Mouse (Mus musculus) forebrain, embryonic 11.5 days (tissue): ENCODE results near the gene Ccdc12. TPM values are rescaled to one million over a fixed set of nuclear protein-coding genes. Genes with fewer than 3 reads are reported as not detected.

Source experiments
- ATAC-seq: fragments of 200-750 bp; cut with Nextera tagmentation; replicated peaks from 2 replicates; pipeline ENCODE4 v1.8.0; 2017; ENCODE audit warnings: moderate TSS enrichment; ENCODE audit not compliant: low FRiP score
- DNase-seq: peaks from one replicate; pipeline ENCODE4 v3.0.0-alpha.2; 2017; ENCODE audit warnings: low spot score
- H3K27ac ChIP-seq: fragments of 300-500 bp; sonication (generic); 2 replicates; pipeline ENCODE4 v1.5.1; 2014; ENCODE audit warnings: low read depth, low read length
- H3K27me3 ChIP-seq: fragments of 300-500 bp; sonication (generic); 2 replicates; pipeline ENCODE4 v1.6.1; 2014; ENCODE audit warnings: mild to moderate bottlenecking, low read length, mixed read lengths; ENCODE audit not compliant: control insufficient read depth, insufficient read depth
- H3K36me3 ChIP-seq: fragments of 300-500 bp; sonication (generic); 2 replicates; pipeline ENCODE4 v1.6.1; 2014; ENCODE audit warnings: mild to moderate bottlenecking, low read length, moderate library complexity, mixed read lengths; ENCODE audit not compliant: control insufficient read depth, insufficient read depth
- H3K4me1 ChIP-seq: fragments of 300-500 bp; sonication (generic); replicated peaks from 2 replicates; pipeline ENCODE4 v1.6.1; 2014; ENCODE audit warnings: low read length, mixed read lengths; ENCODE audit not compliant: control insufficient read depth, insufficient read depth
- H3K4me2 ChIP-seq: fragments of 300-500 bp; sonication (generic); 2 replicates; pipeline ENCODE4 v1.6.1; 2014; ENCODE audit warnings: low read depth, mild to moderate bottlenecking, low read length, moderate library complexity, mixed read lengths; ENCODE audit not compliant: severe bottlenecking
- H3K4me3 ChIP-seq: fragments of 300-500 bp; sonication (generic); 2 replicates; pipeline ENCODE4 v1.5.1; 2014; ENCODE audit warnings: low read depth, low read length
- H3K9ac ChIP-seq: fragments of 300-500 bp; sonication (generic); 2 replicates; pipeline ENCODE4 v1.6.1; 2014; ENCODE audit warnings: low read length
- H3K9me3 ChIP-seq: fragments of 300-500 bp; sonication (generic); 2 replicates; pipeline ENCODE4 v1.6.1; 2016; ENCODE audit warnings: low read length, mixed read lengths; ENCODE audit not compliant: control insufficient read depth
- whole genome bisulfite sequencing: fragments of 180-500 bp; shearing (Covaris S2); extraction: QIAGEN DNeasy Blood & Tissue Kit; methylation state at CpG from one replicate; pipeline ENCODE4 v1.1.7; 2014; 5-methylcytosine and 5-hydroxymethylcytosine counted together
- microRNA-seq: library from miRNA; unstranded; fragments of <30 nt; microRNA quantifications from one replicate; pipeline ENCODE4, GENCODE M21; 2016; ENCODE audit not compliant: insufficient number of aligned reads
- polyA plus RNA-seq: library from polyadenylated mRNA; unstranded; fragments of >200 nt; fragmentation: Nextera tagmentation; extraction: Ambion mirVana; gene quantifications from 2 replicates; pipeline ENCODE4 v1.2.1, GENCODE M21; 2014

Ccdc12 gene
- polyA plus RNA-seq, 1 experiment from 2014 or later, result 149 TPM

DNA sequence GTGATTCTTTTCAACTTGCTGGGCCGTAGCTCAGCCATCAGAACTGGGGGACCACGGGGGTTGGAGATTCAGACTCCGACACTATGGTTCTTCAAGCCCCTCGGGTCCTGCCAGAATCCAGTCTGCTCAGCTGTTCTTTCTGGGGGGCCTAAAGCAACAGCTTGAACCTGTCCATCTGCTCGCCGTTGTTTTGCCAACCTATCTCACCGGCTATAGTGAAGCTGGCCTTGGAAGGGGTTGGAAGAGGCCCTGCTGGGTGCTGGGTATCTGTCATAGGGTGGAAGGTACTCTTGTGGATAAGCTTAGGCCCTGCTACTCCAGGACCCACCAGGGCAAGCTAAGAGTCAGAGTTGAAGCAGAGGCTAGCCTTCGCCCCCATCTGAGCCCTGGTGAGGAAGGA, 104.6 kb downstream of the Ccdc12 start:
- Histone ChIP-seq H3K36me3 (no peaks in the 10 kb centered on the region), H3K4me3 (no peak overlapping the region), H3K27ac (no peak overlapping the region), H3K27me3 (no peaks in the 10 kb centered on the region), H3K9me3 (no peaks in the 10 kb centered on the region), H3K9ac (no peak overlapping the region), H3K4me1 (no peaks in the 10 kb centered on the region), H3K4me2 (no peak overlapping the region)
- ATAC-seq (no peak), DNase-seq (no peak)
- WGBS, result 83% methylated on average over 8 of the region's 8 CpGs

Small RNA genes within 50 kb of the gene (microRNA-seq; reads per million reads assigned to microRNA genes)
- not detected for gene Mir8107

Other genes with a start within 250 kb of the Ccdc12 start
- gene Ptpn23, start 248.3 kb upstream of the Ccdc12 start, polyA plus RNA-seq, result 17.7 and 21.1 TPM in 2 replicates
- gene Ngp, start 236.8 kb upstream of the Ccdc12 start, polyA plus RNA-seq, result 0.36 and 0.67 TPM in 2 replicates
- gene Klhl18, start 179.8 kb upstream of the Ccdc12 start, polyA plus RNA-seq, result 9.1 and 9.8 TPM in 2 replicates
- 0.88 and 1.4 TPM in 2 replicates for gene Kif9, start 179.5 kb upstream of the Ccdc12 start, polyA plus RNA-seq
- gene Setd2, start 123.9 kb upstream of the Ccdc12 start, polyA plus RNA-seq, result 48.7 and 56.9 TPM in 2 replicates
- gene Nradd, start 32.1 kb upstream of the Ccdc12 start, polyA plus RNA-seq, result 20.6 and 22.9 TPM in 2 replicates
- gene Nbeal2, start 2.3 kb upstream of the Ccdc12 start, polyA plus RNA-seq, result 2.2 and 2.4 TPM in 2 replicates
- 0.92 TPM in 1 of 2 replicates, not detected in the other for gene Myl3, start 85.4 kb downstream of the Ccdc12 start, polyA plus RNA-seq
- 19.5 and 21.3 TPM in 2 replicates for gene Pth1r, start 90.6 kb downstream of the Ccdc12 start, polyA plus RNA-seq
- gene Prss42, start 141.7 kb downstream of the Ccdc12 start, polyA plus RNA-seq, result not detected in 2 replicates
- gene Prss44, start 157.5 kb downstream of the Ccdc12 start, polyA plus RNA-seq, result not detected in 2 replicates
- not detected in 2 replicates for gene Prss43, start 170.2 kb downstream of the Ccdc12 start, polyA plus RNA-seq
- not detected in 2 replicates for gene Prss45, start 178.1 kb downstream of the Ccdc12 start, polyA plus RNA-seq
- not detected in 2 replicates for gene Prss46, start 188.0 kb downstream of the Ccdc12 start, polyA plus RNA-seq
- gene Prss50, start 201.5 kb downstream of the Ccdc12 start, polyA plus RNA-seq, result 0.17 and 0.19 TPM in 2 replicates
- 0.71 and 1.1 TPM in 2 replicates for gene Als2cl, start 223.4 kb downstream of the Ccdc12 start, polyA plus RNA-seq
- gene Tmie, start 223.6 kb downstream of the Ccdc12 start, polyA plus RNA-seq, result 0.07 and 0.12 TPM in 2 replicates